Mouse (Mus musculus) liver, embryonic 11.5 days (tissue): Measurements from ENCODE around the gene Tmem179. TPM values are rescaled to one million over a fixed set of nuclear protein-coding genes. Genes with fewer than 3 reads are reported as not detected.

Source experiments
- ATAC-seq: fragments of 200-750 bp; cut with Nextera tagmentation; replicated peaks from 2 replicates; pipeline ENCODE4 v1.8.0; 2017; ENCODE audit warnings: moderate number of reproducible peaks, mild to moderate bottlenecking, moderate TSS enrichment, moderate library complexity; ENCODE audit not compliant: low FRiP score
- DNase-seq: peaks from one replicate; pipeline ENCODE4 v3.0.0-alpha.2; 2017; ENCODE audit warnings: low spot score
- H3K27ac ChIP-seq: fragments of 300-500 bp; sonication (generic); 2 replicates; pipeline ENCODE4 v1.5.1; 2014; ENCODE audit warnings: mild to moderate bottlenecking, low read depth, low read length, control low read depth
- H3K27me3 ChIP-seq: fragments of 300-500 bp; sonication (generic); replicated peaks from 2 replicates; pipeline ENCODE4 v1.6.1; 2014; ENCODE audit warnings: low read length, mixed read lengths; ENCODE audit not compliant: control insufficient read depth, insufficient read depth
- H3K36me3 ChIP-seq: fragments of 300-500 bp; sonication (generic); 2 replicates; pipeline ENCODE4 v1.6.1; 2014; ENCODE audit warnings: mild to moderate bottlenecking, low read length, moderate library complexity, mixed read lengths; ENCODE audit not compliant: control insufficient read depth, insufficient read depth
- H3K4me1 ChIP-seq: fragments of 300-500 bp; sonication (generic); replicated peaks from 2 replicates; pipeline ENCODE4 v1.6.1; 2014; ENCODE audit warnings: low read length, mixed read lengths; ENCODE audit not compliant: control insufficient read depth, insufficient read depth
- H3K4me2 ChIP-seq: fragments of 300-500 bp; sonication (generic); 2 replicates; pipeline ENCODE4 v1.6.1; 2014; ENCODE audit warnings: mild to moderate bottlenecking, control low read depth, moderate library complexity
- H3K4me3 ChIP-seq: fragments of 300-500 bp; sonication (generic); 2 replicates; pipeline ENCODE4 v1.5.1; 2014; ENCODE audit warnings: low read depth, low read length, control low read depth
- H3K9ac ChIP-seq: fragments of 300-500 bp; sonication (generic); 2 replicates; pipeline ENCODE4 v1.6.1; 2014; ENCODE audit warnings: low read depth, low read length, control low read depth
- H3K9me3 ChIP-seq: fragments of 300-500 bp; sonication (generic); 2 replicates; pipeline ENCODE4 v1.6.1; 2016; ENCODE audit warnings: low read length, inconsistent platforms, mixed read lengths; ENCODE audit not compliant: control insufficient read depth
- WGBS: fragments of 180-500 bp; shearing (Covaris S2); extraction: QIAGEN DNeasy Blood & Tissue Kit; methylation state at CpG from one replicate; pipeline ENCODE4 v1.1.7; 2014; 5-methylcytosine and 5-hydroxymethylcytosine counted together
- polyA plus RNA-seq: library from polyadenylated mRNA; unstranded; fragments of >200 nt; fragmentation: Nextera tagmentation; extraction: Ambion mirVana; gene quantifications from 2 replicates; pipeline ENCODE4 v1.2.1, GENCODE M21; 2014

Gene Tmem179
- polyA plus RNA-seq, 1 experiment from 2014 or later, result 0.71 TPM

- Histone ChIP-seq H3K27me3 (0 out of 2 replicates have a peak, but pooled peaks cover 3% of the 10 kb centered on the region), H3K36me3 (no peaks in the 10 kb centered on the region), H3K4me1 (no peaks in the 10 kb centered on the region), H3K4me3 (no peak overlapping the region), H3K9ac (no peak overlapping the region), H3K9me3 (no peaks in the 10 kb centered on the region), H3K27ac (no peak overlapping the region), H3K4me2 (no peak overlapping the region)
- DNase-seq (no peak), ATAC-seq (no peak)
- 81% methylated on average over 5 of the region's 5 CpGs for WGBS
Observed at GRCm38 (mm10) chr12:112496136-112496535, 20.4 kb downstream of the Tmem179 start.

DNA sequence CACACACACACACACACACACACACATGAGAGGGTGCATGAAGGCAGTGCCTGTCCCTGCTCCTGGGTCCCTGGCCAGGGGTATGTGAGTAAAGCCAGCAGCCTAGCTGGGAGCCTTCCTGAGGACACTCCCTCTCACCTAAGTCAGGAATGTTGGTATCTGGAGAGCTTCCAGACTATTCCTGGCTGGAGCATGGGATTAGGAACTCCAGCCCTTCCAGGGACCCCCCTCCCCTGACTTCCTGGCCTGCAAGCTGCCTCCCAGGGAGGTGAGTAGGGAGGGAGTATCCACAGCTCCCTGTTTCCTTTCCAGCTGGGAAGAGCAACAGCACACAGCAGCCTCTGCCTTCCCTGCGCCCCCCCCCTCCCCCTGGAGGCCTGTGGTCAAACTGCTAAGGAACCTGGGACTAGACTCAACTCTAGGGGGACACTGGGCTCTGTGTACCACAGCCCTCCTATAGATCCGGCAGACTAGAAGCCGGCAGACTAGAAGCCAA lies 26.1 kb downstream of the Tmem179 start:
- Histone ChIP-seq H3K4me2 (no peak overlapping the region), H3K27me3 (no peaks in the 10 kb centered on the region), H3K9ac (no peak overlapping the region), H3K9me3 (no peaks in the 10 kb centered on the region), H3K27ac (no peak overlapping the region), H3K4me1 (peaks cover 4% of the 10 kb centered on the region; the same call in 1 of the 2 replicates), H3K4me3 (no peak overlapping the region), H3K36me3 (no peaks in the 10 kb centered on the region)
- no peak for DNase-seq
- 35% methylated on average over 3 of the region's 3 CpGs for WGBS
- ATAC-seq, result no peak

GRCm38 (mm10) chr12:112489535-112489934 lies 27.0 kb downstream of the Tmem179 start:
- H3K4me2 ChIP-seq, result no peak overlapping the region
- 89% methylated on average over 9 of the region's 9 CpGs for WGBS
- H3K9me3 ChIP-seq, result no peaks in the 10 kb centered on the region
- no peak for DNase-seq
- no peak overlapping the region for H3K9ac ChIP-seq
- no peak for ATAC-seq
- no peak overlapping the region for H3K27ac ChIP-seq
- H3K36me3 ChIP-seq, result no peaks in the 10 kb centered on the region
- H3K4me1 ChIP-seq, result peaks cover 4% of the 10 kb centered on the region; the same call in 1 of the 2 replicates
- no peaks in the 10 kb centered on the region for H3K27me3 ChIP-seq
- H3K4me3 ChIP-seq, result no peak overlapping the region

GRCm38 (mm10) chr12:112489134-112489533 lies 27.4 kb downstream of the Tmem179 start, which contains the start of gene A530016L24Rik:
A530016L24Rik (plus strand) TSS chr12:112489448.
- DNase-seq (no peak), ATAC-seq (no peak)
- no peaks in the 10 kb centered on the region for H3K36me3 ChIP-seq
- peak within 1 kb of the TSS; percentile 46; the same call in 1 of the 2 replicates for H3K27ac ChIP-seq
- H3K27me3 ChIP-seq, result no peaks in the 10 kb centered on the region
- WGBS, result 78% methylated on average over 8 of the region's 8 CpGs
- H3K4me1 ChIP-seq, result peaks cover 4% of the 10 kb centered on the region; the same call in 1 of the 2 replicates
- no peaks in the 10 kb centered on the region for H3K9me3 ChIP-seq
- H3K4me2 ChIP-seq, result no peak within 1 kb of the TSS
- H3K9ac ChIP-seq, result no peak within 1 kb of the TSS
- no peak within 1 kb of the TSS for H3K4me3 ChIP-seq

DNA sequence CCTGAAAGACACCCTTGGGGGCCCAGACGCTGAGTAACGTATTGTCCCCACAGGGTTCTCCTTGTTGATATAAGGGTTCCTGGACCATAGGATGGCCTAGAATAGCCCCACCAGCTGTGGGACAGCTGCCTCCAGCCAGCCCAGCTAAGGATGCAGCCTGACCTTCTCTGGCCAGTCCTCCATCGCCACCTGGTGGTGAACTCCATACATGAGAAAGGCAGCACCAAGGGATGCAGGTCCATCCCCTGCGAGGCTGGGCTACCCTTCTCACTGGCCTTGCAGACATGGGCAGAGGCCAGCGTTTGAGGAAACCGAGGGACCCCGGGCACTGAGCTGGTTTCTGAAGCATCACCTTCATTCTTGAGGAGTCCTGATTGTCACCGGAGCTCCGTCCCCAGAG lies 42.8 kb downstream of the Tmem179 start:
- H3K36me3 ChIP-seq, result no peaks in the 10 kb centered on the region
- no peaks in the 10 kb centered on the region for H3K9me3 ChIP-seq
- H3K27ac ChIP-seq, result no peak overlapping the region
- peak; percentile 68 for DNase-seq
- no peak overlapping the region for H3K4me3 ChIP-seq
- H3K27me3 ChIP-seq, result peaks cover 7% of the 10 kb centered on the region; the same call in 1 of the 2 replicates
- WGBS, result 25% methylated on average over 9 of the region's 9 CpGs
- H3K4me1 ChIP-seq, result no peaks in the 10 kb centered on the region
- no peak overlapping the region for H3K9ac ChIP-seq
- H3K4me2 ChIP-seq, result no peak overlapping the region
- ATAC-seq, result no peak; the same call in 1 of the 2 replicates

DNA sequence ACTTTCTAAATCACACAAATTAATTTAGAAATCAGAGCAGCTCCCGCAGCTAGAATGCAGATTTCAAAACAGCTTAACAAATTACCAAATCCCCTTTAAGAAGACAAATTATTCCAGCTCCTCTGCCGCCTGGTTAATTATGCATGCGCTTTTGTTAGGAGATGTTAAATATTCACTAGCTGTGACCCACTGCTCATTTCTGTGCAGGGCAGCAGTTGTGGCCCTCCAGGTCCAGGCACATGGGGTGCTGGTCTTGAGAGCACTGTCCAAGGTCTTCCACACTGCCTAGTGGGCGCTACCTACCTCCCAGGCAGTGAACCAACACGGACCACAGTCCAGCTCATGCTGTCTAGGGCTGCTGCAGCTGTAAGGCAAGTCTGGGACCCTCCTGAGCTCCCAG lies 46.3 kb downstream of the Tmem179 start:
- no peak for ATAC-seq
- H3K9me3 ChIP-seq, result no peaks in the 10 kb centered on the region
- H3K4me3 ChIP-seq, result no peak overlapping the region
- H3K9ac ChIP-seq, result no peak overlapping the region
- no peak for DNase-seq
- H3K27me3 ChIP-seq, result peaks cover 7% of the 10 kb centered on the region; the same call in 1 of the 2 replicates
- WGBS, result 82% methylated on average over 5 of the region's 5 CpGs
- no peak overlapping the region for H3K4me2 ChIP-seq
- H3K27ac ChIP-seq, result no peak overlapping the region
- H3K36me3 ChIP-seq, result no peaks in the 10 kb centered on the region
- no peaks in the 10 kb centered on the region for H3K4me1 ChIP-seq

DNA sequence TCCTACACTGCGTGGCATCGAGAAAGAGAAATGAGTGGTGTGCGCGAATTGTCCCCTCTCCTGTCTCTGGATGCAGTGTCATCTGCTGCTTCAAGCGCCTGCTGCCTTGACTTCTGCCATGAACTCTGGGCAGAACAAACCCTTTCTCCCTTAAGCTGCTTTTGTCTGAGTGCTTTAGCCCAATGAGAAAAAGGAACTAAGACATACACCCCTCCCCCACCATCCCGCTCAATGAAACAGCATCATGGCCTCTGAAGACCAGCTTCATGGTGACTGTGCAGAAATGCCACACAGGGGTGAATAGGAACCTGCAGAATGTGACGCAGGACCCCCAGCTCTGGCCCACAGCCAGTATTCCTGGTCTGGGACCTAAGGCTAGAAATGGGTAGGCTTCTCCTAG lies 47.2 kb downstream of the Tmem179 start:
- no peaks in the 10 kb centered on the region for H3K9me3 ChIP-seq
- H3K27ac ChIP-seq, result no peak overlapping the region
- DNase-seq, result no peak
- no peaks in the 10 kb centered on the region; the same call in 1 of the 2 replicates for H3K4me1 ChIP-seq
- H3K27me3 ChIP-seq, result peaks cover 7% of the 10 kb centered on the region; the same call in 1 of the 2 replicates
- H3K4me3 ChIP-seq, result no peak overlapping the region
- no peak for ATAC-seq
- 82% methylated on average over 7 of the region's 7 CpGs for WGBS
- H3K4me2 ChIP-seq, result no peak overlapping the region
- H3K36me3 ChIP-seq, result no peaks in the 10 kb centered on the region
- no peak overlapping the region for H3K9ac ChIP-seq

DNA sequence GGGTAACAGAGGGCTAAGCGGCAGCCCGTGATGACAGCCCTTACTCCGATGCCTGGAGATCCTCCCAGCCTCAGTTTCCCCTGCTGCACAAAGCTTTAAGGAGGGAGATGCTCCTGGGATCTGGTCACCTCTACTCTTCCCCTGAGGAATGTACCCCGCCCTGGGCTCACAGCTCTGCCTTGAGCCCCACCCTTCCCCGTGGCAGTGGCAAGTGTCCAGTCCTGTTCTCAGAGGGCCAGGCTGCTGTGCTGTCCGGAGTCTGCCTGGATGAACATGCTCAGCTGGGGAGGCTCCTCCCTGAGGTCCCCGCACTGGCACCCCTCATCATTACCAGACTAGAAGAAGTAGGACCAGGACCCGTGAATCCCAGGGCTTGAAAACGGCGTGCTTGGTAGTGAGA lies 49.2 kb downstream of the Tmem179 start:
- Histone ChIP-seq H3K4me2 (no peak overlapping the region), H3K9me3 (no peaks in the 10 kb centered on the region), H3K27ac (no peak overlapping the region), H3K36me3 (no peaks in the 10 kb centered on the region), H3K4me3 (no peak overlapping the region), H3K4me1 (no peaks in the 10 kb centered on the region; the same call in 1 of the 2 replicates), H3K27me3 (peaks cover 2% of the 10 kb centered on the region; the same call in 1 of the 2 replicates), H3K9ac (no peak overlapping the region)
- ATAC-seq, result no peak
- DNase-seq, result no peak
- 77% methylated on average over 10 of the region's 10 CpGs for WGBS

DNA sequence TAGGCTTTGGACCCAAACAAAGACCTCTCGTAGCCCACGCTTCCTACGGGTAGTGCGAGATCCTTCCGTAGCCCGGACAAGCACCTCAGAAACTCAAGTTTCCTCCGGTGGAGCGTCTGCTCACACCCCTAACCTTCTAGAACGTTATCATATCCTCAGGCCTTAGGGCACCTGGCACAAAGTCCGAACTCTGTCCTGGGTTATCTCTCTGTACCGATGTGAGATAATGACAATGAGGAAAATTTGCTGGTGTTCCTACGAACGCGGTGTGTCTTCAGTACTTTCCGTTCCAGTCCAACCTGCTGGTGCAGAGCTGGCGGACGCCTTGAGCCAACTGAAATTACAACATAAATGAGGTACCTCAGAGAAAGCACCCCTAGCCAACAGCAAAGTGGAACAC lies 50.6 kb downstream of the Tmem179 start:
- WGBS, result 81% methylated on average over 17 of the region's 17 CpGs
- Histone ChIP-seq H3K36me3 (no peaks in the 10 kb centered on the region), H3K9ac (no peak overlapping the region), H3K4me3 (no peak overlapping the region), H3K9me3 (no peaks in the 10 kb centered on the region), H3K4me1 (no peaks in the 10 kb centered on the region; the same call in 1 of the 2 replicates), H3K4me2 (no peak overlapping the region), H3K27me3 (no peaks in the 10 kb centered on the region), H3K27ac (no peak overlapping the region)
- DNase-seq, result no peak
- no peak for ATAC-seq
